Mouse (Mus musculus): ENCODE measurements around the gene Hk3. TPM values are rescaled to one million over a fixed set of nuclear protein-coding genes. Genes with fewer than 3 reads are reported as not detected.

Hk3 gene
- total RNA-seq, 1 experiment from 2014 or later = 36.8 TPM

DNA sequence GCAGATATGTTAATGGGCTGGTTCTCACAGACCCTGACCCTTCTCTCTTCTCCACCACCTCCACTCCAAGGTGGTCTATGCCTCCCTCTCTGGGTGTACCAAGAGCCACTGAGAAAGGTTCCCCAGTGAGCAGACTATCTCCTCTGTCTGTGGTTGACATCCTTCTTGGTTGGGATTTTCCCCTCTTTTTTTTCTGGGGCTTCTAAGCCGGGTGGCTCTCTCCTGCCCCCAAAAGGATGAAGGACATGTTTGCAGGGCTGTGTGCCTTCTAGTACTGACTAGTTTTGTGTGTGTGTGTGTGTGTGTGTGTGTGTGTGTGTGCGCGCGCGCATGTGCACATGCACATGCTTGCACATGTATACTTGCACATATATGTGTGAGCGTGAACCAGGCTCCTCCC is 55.9 kb downstream of the Hk3 start:
- no peak for ATAC-seq (replicated peaks; ENCODE audit: insufficient number of reproducible peaks, low FRiP score, low TSS enrichment, poor library complexity, severe bottlenecking)

DNA sequence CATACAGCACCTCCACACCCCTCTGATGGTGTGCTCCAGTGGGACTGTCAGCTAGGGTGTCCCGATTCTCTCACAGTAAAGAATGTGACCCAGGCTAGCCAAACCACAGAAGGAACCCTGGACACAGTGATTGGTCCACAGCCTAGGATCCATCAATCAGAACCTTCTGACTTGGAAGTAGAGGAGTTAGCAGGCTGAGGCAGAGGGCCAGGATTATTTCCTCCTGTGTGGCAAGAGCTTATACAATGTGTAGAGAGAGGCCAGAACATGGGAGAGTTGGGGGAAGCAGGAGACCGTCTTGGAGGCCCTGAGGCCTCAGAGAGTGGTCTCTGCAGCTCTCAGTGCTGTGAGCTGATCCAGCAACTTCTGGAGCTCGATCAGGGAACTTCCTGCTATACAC is 60.7 kb downstream of the Hk3 start:
- ATAC-seq (replicated peaks; ENCODE audit: insufficient number of reproducible peaks, low FRiP score, low TSS enrichment, poor library complexity, severe bottlenecking) = no peak

DNA sequence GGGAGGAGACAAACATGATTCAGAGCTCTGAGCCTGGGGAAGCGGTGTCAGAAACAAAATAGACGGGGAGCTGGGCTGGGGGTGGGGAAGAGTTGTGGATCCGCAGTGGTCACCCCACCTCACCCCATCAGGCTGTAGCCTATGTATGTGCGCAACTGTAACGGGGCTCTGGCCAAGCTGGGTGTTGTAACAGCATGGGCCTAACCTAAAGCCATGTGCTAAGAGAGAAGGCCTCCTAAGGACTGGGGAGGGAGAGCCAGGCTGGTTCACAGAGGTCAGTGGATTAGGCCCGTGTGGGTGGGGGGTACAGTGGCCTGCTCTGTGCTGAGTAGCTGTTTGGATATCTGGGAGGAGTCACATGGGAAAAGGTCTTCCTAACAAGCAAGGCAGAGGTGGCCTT is 61.3 kb downstream of the Hk3 start:
- no peak for ATAC-seq (replicated peaks; ENCODE audit: insufficient number of reproducible peaks, low FRiP score, low TSS enrichment, poor library complexity, severe bottlenecking)

GRCm38 (mm10) chr13:54959059-54959701 is 62.0 kb downstream of the Hk3 start:
- no peak for ATAC-seq (replicated peaks; ENCODE audit: insufficient number of reproducible peaks, low FRiP score, low TSS enrichment, poor library complexity, severe bottlenecking)

DNA sequence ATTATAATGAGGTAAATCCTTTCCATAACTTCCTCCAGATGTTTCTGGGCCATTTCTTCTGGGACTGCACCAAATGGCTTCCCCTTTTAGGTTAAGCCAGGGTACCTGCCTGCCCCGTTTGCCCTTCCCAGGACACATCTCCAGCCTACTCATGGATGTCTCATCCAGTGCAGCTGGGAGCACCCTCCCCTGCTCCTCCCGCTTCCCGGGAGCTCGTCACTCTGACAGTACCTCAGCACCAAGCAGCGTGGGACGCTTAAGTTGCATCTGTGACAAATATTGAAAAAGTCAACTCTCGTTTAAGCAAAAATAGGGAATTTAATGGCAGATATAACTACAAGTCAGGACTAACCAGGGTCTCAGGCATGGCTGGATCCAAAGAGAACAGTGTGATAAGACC is 63.9 kb downstream of the Hk3 start:
- ATAC-seq (replicated peaks; ENCODE audit: insufficient number of reproducible peaks, low FRiP score, low TSS enrichment, poor library complexity, severe bottlenecking) = no peak

Other genes with a start within 250 kb of the Hk3 start
- not detected in 3 replicates for gene Eif4e1b, start 237.4 kb downstream of the Hk3 start, total RNA-seq (2017)
- gene Tspan17, start 232.0 kb downstream of the Hk3 start, total RNA-seq (2017) = 6.9 to 18.5 TPM (median 8.1 TPM) in 3 replicates
- gene Unc5a, start 72.0 kb downstream of the Hk3 start, total RNA-seq (2017) = 3.3 to 6.8 TPM in 2 of 3 replicates, not detected in the other
- gene Uimc1, start 78.9 kb upstream of the Hk3 start, total RNA-seq (2017) = 113 to 135 TPM (median 117 TPM) in 3 replicates
- 7.7 to 20.2 TPM (median 15.8 TPM) in 3 replicates for gene Zfp346, start 83.9 kb upstream of the Hk3 start, total RNA-seq (2017)
- gene Gm17617, start 112.2 kb upstream of the Hk3 start, total RNA-seq (2017) = not detected in 3 replicates
- gene Fgfr4, start 131.3 kb upstream of the Hk3 start, total RNA-seq (2017) = not detected in 3 replicates
- gene Nsd1, start 188.4 kb upstream of the Hk3 start, total RNA-seq (2017) = 102 to 173 TPM (median 158 TPM) in 3 replicates

Measured in monocyte, adult 5-6 weeks (primary cell).